Mouse (Mus musculus) gastrocnemius, postnatal 36 days (tissue): ENCODE results near the gene Coa7. TPM values are rescaled to one million over a fixed set of nuclear protein-coding genes. Genes with fewer than 3 reads are reported as not detected.

ENCODE experiments used
- DNase-seq, 2 experiments: peaks; one replicate each; pipeline ENCODE4 v3.0.0; 2022
- intact Hi-C: fragments of 180-260 bp; cut with DNase I; formaldehyde crosslinking; loops from one replicate; pipeline ENCODE4 v1.15.1; 2025
- total RNA-seq, 2 experiments: library from RNA; stranded (reverse); gene quantifications; 2 replicates each; pipeline ENCODE4 v1.2.3; 2021

Gene Coa7
- total RNA-seq, 2 experiments from 2014 or later, result 35.5 to 39.9 TPM

- intact Hi-C loops, result no loop called here
- no peak for DNase-seq
These were observed 43.5 kb downstream of the Coa7 start for GRCm38 (mm10) chr4:108371421-108371820.

GRCm38 (mm10) chr4:108372166-108372565, 44.2 kb downstream of the Coa7 start:
- intact Hi-C loops, result no loop called here
- no peak for DNase-seq

DNA sequence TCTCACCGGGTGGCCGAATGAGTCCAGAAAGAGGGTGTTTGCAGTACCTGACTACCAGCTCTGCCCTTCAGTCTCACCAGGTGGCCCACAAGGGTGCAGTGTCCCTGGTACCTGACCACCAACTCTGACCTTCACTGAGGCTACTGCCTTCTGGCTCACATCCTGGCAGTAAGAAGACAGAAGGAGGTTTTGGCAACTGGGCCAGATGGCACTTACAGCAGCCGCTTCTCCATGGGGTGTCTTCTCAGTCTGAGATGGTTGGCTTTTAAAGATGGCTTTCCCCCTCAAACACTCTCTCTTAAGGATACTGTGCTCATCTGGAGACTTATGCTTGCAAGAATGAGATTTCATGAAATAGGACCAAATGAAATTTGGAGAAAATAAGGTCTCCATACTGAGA, 51.5 kb downstream of the Coa7 start:
- no peak for DNase-seq
- intact Hi-C loops, result no loop called here

- intact Hi-C loops, result no loop called here
- DNase-seq, result no peak
These were observed 52.2 kb downstream of the Coa7 start for GRCm38 (mm10) chr4:108380146-108380545.

GRCm38 (mm10) chr4:108383183-108383714, 55.3 kb downstream of the Coa7 start, which contains the start of gene Shisal2a:
Gene Shisal2a (minus strand): TSS chr4:108383349.
- no peak for DNase-seq

GRCm38 (mm10) chr4:108386087-108386486, 58.1 kb downstream of the Coa7 start:
- intact Hi-C loops, result loop anchor here (2.0 kb wide), 1 partner anchor 25 kb away; no protein-coding TSS in a partner anchor
- DNase-seq, result peak in 1 of 2 experiments; percentile 19

More at GRCm38 (mm10) chr4:108383183-108383714, 55.3 kb downstream of the Coa7 start, which contains the start of gene Shisal2a:
- intact Hi-C loops, result no loop called here

- intact Hi-C loops, result loop anchor here (2.0 kb wide), 1 partner anchor 26 kb away; no protein-coding TSS in a partner anchor
- no peak for DNase-seq
These were observed 59.2 kb downstream of the Coa7 start for GRCm38 (mm10) chr4:108387106-108387505.

- intact Hi-C loops, result loop anchor here (2.0 kb wide), 1 partner anchor 27 kb away; no protein-coding TSS in a partner anchor
- peak; percentile 40 to 62 for DNase-seq
These were observed 59.8 kb downstream of the Coa7 start for GRCm38 (mm10) chr4:108387681-108388253.

DNA sequence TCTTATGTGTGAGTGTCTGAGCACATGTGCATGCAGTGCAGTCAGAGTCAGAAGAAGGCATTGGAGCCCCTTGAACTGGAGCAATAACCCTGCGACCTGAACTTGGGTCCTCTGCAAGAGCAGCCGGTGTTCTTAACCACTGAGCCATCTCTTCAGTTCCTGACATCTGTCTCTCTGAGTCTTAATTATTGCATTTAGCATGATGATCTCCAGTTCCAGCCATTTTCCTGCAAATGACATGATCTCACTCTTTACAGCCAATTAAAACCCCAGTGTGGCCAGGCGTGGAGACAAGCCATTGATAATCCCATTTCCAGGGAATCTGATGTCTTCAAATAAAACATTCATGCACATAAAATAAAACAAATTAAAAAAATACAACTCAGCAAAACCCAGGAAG, 60.8 kb downstream of the Coa7 start:
- intact Hi-C loops, result no loop called here
- DNase-seq, result no peak

DNA sequence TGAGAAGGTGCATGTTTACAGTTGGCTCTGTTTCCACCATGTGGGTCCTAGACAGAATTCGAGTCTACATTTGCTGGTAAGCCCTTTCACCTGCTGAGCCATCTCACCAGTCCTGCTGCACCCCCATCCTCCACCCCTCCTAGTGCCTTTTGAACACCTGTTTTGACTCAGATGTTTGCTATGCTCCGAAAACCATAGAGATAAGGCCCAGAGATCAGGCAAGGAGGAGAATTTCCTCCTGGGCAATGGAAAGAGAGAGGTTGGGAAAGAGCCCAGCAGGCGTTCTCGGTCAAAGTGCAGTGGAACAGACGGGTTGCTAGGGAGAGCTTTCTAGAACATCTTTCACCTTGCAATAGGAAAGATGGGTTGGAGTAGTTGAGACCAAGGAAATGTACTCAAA, 63.2 kb downstream of the Coa7 start:
- DNase-seq, result no peak
- intact Hi-C loops, result no loop called here

Other genes starting within 250 kb of the Coa7 start
- gene Podn, start 231.7 kb upstream of the Coa7 start, total RNA-seq, result 1 to 10 TPM; 9.2 to 9.9 TPM
- 100 to 1,000 TPM; 141 to 145 TPM for gene Scp2, start 183.1 kb upstream of the Coa7 start, total RNA-seq
- gene Echdc2, start 162.7 kb upstream of the Coa7 start, total RNA-seq, result 1 to 10 TPM; 6.0 to 6.1 TPM
- under 1 TPM; 0.28 to 0.67 TPM for gene Zyg11a, start 110.1 kb upstream of the Coa7 start, total RNA-seq
- 10 to 100 TPM; 52.7 to 60.2 TPM for gene Zyg11b, start 27.0 kb upstream of the Coa7 start, total RNA-seq
- gene Shisal2a, start 55.2 kb downstream of the Coa7 start, total RNA-seq, result not detected
- 1 to 10 TPM; 5.7 to 6.0 TPM for gene Gpx7, start 78.8 kb downstream of the Coa7 start, total RNA-seq
- gene Tut4, start 131.3 kb downstream of the Coa7 start, total RNA-seq, result 10 to 100 TPM; 15.7 to 23.2 TPM